Mouse (Mus musculus) WW6 (cell line): ENCODE results near the gene Krtap12-1.
"Not testable (repeated sequence)": the region's sequence is repeated elsewhere in the genome, so short reads cannot be mapped to it uniquely, and the experiment has no call there.

Source experiments
- DNase-seq: peaks from one replicate; pipeline ENCODE4 v3.0.0-alpha.2; 2013; ENCODE audit warnings: low read depth, low spot score

The Krtap12-1 gene

DNA sequence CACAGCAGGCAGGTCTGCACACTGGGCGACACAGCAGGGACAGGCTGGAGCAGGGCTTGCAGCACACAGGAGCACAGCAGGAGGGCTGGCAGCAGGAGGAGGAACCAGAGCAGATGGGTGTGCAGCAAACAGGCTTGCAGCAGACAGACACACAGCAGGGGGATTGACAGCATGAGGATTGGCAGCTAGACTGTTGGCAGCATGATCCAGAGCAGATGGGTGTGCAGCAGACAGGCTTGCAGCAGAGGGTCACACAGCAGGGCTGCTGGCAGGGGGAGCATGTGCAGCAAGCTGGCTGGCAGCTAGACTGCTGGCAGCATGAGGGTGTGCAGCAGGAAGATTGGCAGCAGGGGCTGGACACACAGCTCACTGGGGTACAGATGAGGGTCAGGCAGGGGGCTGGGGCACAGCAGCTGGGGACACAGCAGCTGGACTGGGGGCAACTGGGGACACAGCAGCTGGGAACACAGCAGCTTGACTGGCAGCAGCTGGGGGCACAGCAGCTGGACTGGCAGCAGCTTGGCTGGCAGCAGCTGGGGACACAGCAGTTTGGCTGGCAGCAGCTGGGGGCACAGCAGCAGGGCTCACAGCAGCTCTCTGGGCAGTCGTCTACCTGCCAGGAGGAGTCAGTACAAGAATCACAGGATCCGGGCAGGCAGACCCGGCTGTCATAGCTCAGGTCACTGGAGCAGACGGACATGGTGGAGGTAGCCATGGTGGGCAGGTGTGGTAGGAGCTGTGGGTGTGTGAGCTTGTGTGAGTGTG, 21.7 kb downstream of the Krtap12-1 start, which contains the start of gene Gm18596:
Gene Gm18596, minus strand, starts transcription at position 715 of the 765 bp plus-strand sequence.
- not testable (repeated sequence) for DNase-seq

DNA sequence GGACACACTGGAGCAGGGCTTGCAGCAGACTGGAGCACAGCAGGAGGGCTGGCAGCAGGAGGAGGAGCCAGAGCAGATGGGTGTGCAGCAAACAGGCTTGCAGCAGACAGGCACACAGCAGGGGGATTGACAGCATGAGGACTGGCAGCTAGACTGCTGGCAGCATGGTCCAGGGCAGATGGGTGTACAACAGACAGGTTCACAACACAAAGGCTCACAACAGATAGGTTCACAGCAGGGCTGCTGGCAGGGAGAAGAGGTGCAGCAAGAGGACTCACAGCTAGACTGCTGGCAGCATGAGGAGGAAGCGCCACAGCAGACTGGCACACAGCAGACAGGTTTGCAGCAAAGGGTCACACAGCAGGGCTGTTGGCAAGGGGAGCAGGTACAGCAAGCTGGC, 30.3 kb downstream of the Krtap12-1 start:
- DNase-seq: not testable (repeated sequence)

DNA sequence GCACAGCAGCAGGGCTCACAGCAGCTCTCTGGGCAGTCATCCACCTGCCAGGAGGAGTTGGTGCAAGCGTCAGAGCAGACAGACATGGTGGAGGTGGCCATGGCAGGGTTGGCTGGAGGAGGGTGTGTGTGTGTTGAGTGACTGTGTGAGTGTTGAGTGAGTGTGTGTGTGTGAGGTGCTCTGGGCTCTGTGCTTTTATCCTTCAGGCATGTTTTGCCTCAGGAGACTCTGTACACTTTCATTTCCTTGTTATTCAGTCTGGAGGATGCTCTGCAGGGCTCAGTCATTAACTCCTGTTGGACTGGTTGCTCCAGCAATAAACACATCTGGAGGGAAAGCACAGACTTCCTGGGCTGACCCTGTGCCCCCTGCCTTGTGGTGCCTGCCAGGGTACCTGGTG, 30.9 kb downstream of the Krtap12-1 start, which contains the start of gene Gm9736:
Gene Gm9736, minus strand, starts transcription at position 101 of the 400 bp plus-strand sequence.
- not testable (repeated sequence) for DNase-seq

DNA sequence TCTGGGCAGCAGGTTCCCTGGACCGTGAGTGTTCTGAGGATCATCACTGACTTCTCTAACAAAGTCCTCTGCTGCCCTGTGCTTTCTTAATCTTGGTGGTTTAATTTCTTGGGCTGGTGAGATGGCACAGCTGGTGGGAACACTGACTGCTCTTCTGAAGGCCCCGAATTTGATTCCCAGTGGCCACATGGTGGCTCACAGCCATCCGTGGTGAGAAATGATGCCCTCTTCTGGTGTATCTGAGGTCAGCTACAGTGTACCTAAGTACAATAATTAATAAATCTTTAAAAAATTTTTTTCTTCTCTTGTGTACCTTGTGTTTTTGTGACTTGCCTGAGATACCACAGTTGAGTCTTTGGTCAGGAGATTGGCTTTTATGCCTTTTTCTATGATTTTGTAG, 31.9 kb downstream of the Krtap12-1 start:
- DNase-seq: not testable (repeated sequence)

DNA sequence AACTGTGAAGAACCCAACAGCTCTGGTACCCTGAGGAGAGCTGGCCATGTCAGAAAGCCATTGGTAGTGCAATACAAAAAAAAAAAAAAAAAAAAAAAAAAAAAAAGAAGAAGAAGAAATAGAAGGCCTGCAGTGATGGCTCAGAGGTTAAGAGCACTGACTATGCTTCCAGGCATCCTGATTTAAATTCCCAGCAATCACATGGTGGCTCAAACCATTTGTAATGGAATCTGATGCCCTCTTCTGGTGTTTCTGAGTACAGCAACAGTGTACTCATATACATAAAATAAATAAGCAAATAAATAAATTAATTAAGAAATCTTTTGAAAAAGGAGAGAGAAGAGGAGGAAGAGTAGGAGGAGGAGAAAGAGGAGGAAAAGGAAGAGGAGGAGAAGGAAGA, 33.0 kb downstream of the Krtap12-1 start:
- DNase-seq: no peak

DNA sequence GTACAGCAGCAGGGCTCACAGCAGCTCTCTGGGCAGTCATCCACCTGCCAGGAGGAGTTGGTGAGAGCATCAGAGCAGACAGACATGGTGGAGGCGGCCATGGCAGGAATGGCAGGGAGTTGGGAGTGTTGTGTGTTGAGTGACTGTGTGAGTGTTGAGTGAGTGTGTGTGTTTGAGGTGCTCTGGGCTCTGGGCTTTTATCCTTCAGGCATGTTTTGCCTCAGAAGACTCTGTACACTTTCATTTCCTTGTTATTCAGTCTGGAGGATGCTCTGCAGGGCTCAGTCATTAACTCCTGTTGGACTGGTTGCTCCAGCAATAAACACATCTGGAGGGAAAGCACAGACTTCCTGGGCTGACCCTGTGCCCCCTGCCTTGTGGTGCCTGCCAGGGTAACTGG, 39.2 kb downstream of the Krtap12-1 start, which contains the start of gene Gm3233:
Gene Gm3233, minus strand, starts transcription at position 101 of the 400 bp plus-strand sequence.
- not testable (repeated sequence) for DNase-seq

DNA sequence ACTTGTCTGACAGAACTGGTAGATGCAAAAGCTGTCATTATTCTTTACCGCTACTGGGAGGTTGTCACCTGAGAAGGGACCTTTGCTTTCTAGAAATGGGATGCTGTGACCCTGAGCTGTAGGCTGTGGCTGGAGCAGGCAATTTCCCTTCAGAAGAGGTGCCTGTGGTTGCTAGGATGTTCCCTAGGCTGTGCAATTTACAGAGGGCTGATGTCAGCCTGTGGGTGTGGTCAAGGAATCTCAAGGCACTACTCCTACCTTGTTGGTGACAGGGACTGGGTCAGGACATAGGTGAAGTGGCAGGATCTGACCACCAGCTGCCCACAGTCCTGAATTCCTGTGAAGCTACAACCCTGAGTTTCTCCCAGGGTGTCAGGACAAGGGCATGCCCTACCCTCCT, 49.3 kb downstream of the Krtap12-1 start:
- DNase-seq: no peak
